In the genomic region with DNA sequence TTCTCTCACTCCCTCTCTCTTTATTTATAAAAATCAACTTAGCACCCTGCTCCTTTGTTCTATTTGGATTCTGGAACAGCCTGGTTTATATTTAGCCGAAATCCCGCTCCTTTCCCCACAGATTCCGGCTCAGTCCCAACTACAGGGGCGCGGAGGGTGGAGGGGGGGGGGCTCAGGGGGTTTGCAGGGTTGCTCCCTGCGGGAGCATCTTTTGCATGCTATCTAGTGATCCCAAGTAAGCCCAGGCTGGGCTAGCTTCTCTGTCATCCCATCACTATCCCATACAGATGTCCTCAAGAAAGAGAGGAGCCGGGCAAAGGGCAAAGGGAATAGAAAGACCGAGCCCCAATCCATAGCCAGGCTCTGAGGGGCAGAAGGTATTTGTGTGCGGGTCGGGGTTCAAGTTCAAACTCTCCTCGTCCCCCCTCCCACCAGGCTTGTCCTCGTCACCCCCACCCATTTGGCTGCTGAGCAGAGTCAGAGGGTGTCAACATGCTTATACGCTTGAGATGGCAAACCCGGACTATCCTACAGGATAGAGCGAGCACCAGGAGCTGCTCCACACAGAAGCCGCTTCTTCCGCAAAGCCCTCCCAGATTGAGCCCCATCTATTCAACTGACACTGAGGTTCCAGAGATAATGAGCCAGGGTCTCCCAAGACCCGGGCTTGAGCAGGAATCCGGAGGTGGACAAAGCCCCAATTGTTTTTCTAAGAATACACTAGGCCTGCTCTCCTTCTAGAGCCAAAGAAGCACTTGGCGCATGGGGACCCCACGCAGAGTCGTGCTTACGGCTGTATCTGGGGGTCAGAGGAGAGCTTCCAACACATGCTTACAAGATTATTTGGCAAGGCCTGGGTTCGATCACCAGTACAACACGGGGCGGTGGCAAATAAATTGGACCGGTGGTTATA, we compare ENCODE assay signal across 9 mouse cellular contexts. TPM values are rescaled to one million over a fixed set of nuclear protein-coding genes. Genes with fewer than 3 reads are reported as not detected.
DNase-seq lines count a peak whose midpoint lies in the region; ATAC-seq and TF ChIP-seq lines count a peak whose summit lies in the region.
"Had no signal": no experiment of that assay in that cellular context is flagged by ENCODE, and none has a peak within 500 bp of the region (broad histone marks: within the 10 kb centered on the region; RNA-seq: fewer than 3 reads in every experiment).

No protein-coding gene starts in this region.

- peak overlapping the region; percentile 61 for H3K4me3 ChIP-seq in layer of hippocampus, adult 2 months
- H3K4me3 ChIP-seq in forebrain, embryonic 11.5 days (ENCODE audit: low read depth, low read length): peak overlapping the region; percentile 35
- peak overlapping the region; percentile 39 for H3K4me3 ChIP-seq in intestine, embryonic 14.5 days (ENCODE audit: low read depth, low read length)
- H3K4me3 ChIP-seq in neural tube, embryonic 12.5 days: peak overlapping the region; percentile 36

- H3K27ac ChIP-seq in layer of hippocampus, adult 2 months: peak overlapping the region; percentile 94
- no peak overlapping the region for H3K27ac ChIP-seq in forebrain, embryonic 11.5 days (ENCODE audit: low read depth, low read length)
- H3K27ac ChIP-seq in intestine, embryonic 14.5 days (ENCODE audit: low read depth): no peak overlapping the region
- H3K27ac ChIP-seq in neural tube, embryonic 12.5 days: no peak overlapping the region

- DNase-seq in layer of hippocampus, adult 2 months (ENCODE audit: low spot score in 2 of 2): no peak
- DNase-seq in layer of hippocampus, adult 8-10 months (ENCODE audit: low spot score in 2 of 2): no peak
- peak; percentile 58 for DNase-seq in forebrain, embryonic 11.5 days (ENCODE audit: low spot score)
- no peak for DNase-seq in intestine, embryonic 14.5 days (ENCODE audit: low spot score)
- DNase-seq in gastrocnemius, postnatal 14 days: no peak
- no peak for DNase-seq in right cerebral cortex, postnatal 36 days (ENCODE audit: low spot score in 2 of 2)
- DNase-seq in right cerebral cortex, adult 18-20 months: no peak

- intact Hi-C loops in gastrocnemius, postnatal 14 days (cut with DNase I; ENCODE audit: low total_unique reads): no loop called here

- H3K36me3 ChIP-seq in forebrain, embryonic 11.5 days (ENCODE audit: control insufficient read depth, insufficient read depth, low read length): no peaks in the 10 kb centered on the region
- no peaks in the 10 kb centered on the region for H3K36me3 ChIP-seq in intestine, embryonic 14.5 days (ENCODE audit: control insufficient read depth, insufficient read depth, low read length)
- H3K36me3 ChIP-seq in neural tube, embryonic 12.5 days: no peaks in the 10 kb centered on the region

- peak overlapping the region; percentile 75 for H3K4me2 ChIP-seq in forebrain, embryonic 11.5 days (ENCODE audit: low read depth, low read length, severe bottlenecking)
- H3K4me2 ChIP-seq in intestine, embryonic 14.5 days (ENCODE audit: low read length): peak overlapping the region; percentile 63
- peak overlapping the region; percentile 66 for H3K4me2 ChIP-seq in neural tube, embryonic 12.5 days (replicated peaks)

- no peak for TF ChIP-seq CTCF in layer of hippocampus, adult 2 months (conservative IDR thresholded peaks at IDR 0.05)

- no peaks in the 10 kb centered on the region for H3K27me3 ChIP-seq in forebrain, embryonic 11.5 days (ENCODE audit: control insufficient read depth, insufficient read depth, low read length)
- H3K27me3 ChIP-seq in intestine, embryonic 14.5 days (replicated peaks; ENCODE audit: control insufficient read depth, insufficient read depth, low read length): peaks cover 6% of the 10 kb centered on the region
- 0 out of 2 replicates have a peak, but pooled peaks cover 3% of the 10 kb centered on the region for H3K27me3 ChIP-seq in neural tube, embryonic 12.5 days (replicated peaks)

- H3K9me3 ChIP-seq in forebrain, embryonic 11.5 days (ENCODE audit: control insufficient read depth, low read length): no peaks in the 10 kb centered on the region
- no peaks in the 10 kb centered on the region for H3K9me3 ChIP-seq in intestine, embryonic 14.5 days (ENCODE audit: control insufficient read depth, low read length)
- H3K9me3 ChIP-seq in neural tube, embryonic 12.5 days: no peaks in the 10 kb centered on the region

- WGBS in forebrain, embryonic 11.5 days: 9% methylated on average over 27 of the region's 27 CpGs
- WGBS in intestine, embryonic 14.5 days: 26% methylated on average over 27 of the region's 27 CpGs
- WGBS in neural tube, embryonic 12.5 days: 15% methylated on average over 27 of the region's 27 CpGs

- ATAC-seq in forebrain, embryonic 11.5 days (replicated peaks; ENCODE audit: low FRiP score): peak; percentile 39; the same call in 1 of the 2 replicates
- no peak for ATAC-seq in intestine, embryonic 14.5 days (replicated peaks; ENCODE audit: low FRiP score, low TSS enrichment, low read depth)
- ATAC-seq in neural tube, embryonic 12.5 days (ENCODE audit: low FRiP score, low read depth): no peak

- H3K9ac ChIP-seq in forebrain, embryonic 11.5 days (ENCODE audit: low read length): peak overlapping the region; percentile 72
- peak overlapping the region; percentile 43 for H3K9ac ChIP-seq in intestine, embryonic 14.5 days (ENCODE audit: low read length)
- peak overlapping the region; percentile 60 for H3K9ac ChIP-seq in neural tube, embryonic 12.5 days

- H3K4me1 ChIP-seq in forebrain, embryonic 11.5 days (replicated peaks; ENCODE audit: control insufficient read depth, insufficient read depth, low read length): no peaks in the 10 kb centered on the region
- no peaks in the 10 kb centered on the region for H3K4me1 ChIP-seq in intestine, embryonic 14.5 days (replicated peaks; ENCODE audit: control insufficient read depth, insufficient read depth, low read length)
- H3K4me1 ChIP-seq in neural tube, embryonic 12.5 days: peaks cover 7% of the 10 kb centered on the region; the same call in 1 of the 2 replicates

RNA-seq across cellular contexts. Expression of a gene that starts 20.1 kb away (rescaled TPM):
- 100 to 1,000 TPM; 103 to 104 TPM for total RNA-seq in layer of hippocampus, adult 2 months (2021)
- 100 to 1,000 TPM in 2 of 4 experiments, 10 to 100 TPM in 2; 89.0 to 104 (median 99.1) TPM for total RNA-seq in layer of hippocampus, adult 8-10 months (2022)
- 98.4 and 105 TPM in 2 replicates for polyA plus RNA-seq in forebrain, embryonic 11.5 days (2014; fragmentation: Nextera tagmentation; extraction: Ambion mirVana)
- 134 and 140 TPM in 2 replicates for polyA plus RNA-seq in intestine, embryonic 14.5 days (2014; fragmentation: Nextera tagmentation; extraction: Ambion mirVana)
- polyA plus RNA-seq in neural tube, embryonic 12.5 days (2016; fragmentation: Nextera tagmentation; extraction: Ambion mirVana): 110 and 113 TPM in 2 replicates
- total RNA-seq in gastrocnemius, postnatal 14 days (2021): 10 to 100 TPM; 24.0 to 25.4 TPM

RNA-seq across cellular contexts. Expression of a gene that starts 21.3 kb away (rescaled TPM):
- 100 to 1,000 TPM; 124 to 129 TPM for total RNA-seq in layer of hippocampus, adult 2 months (2021)
- 100 to 1,000 TPM; 109 to 118 (median 114) TPM for total RNA-seq in layer of hippocampus, adult 8-10 months (2022)
- polyA plus RNA-seq in forebrain, embryonic 11.5 days (2014; fragmentation: Nextera tagmentation; extraction: Ambion mirVana): 1.2 and 1.5 TPM in 2 replicates
- polyA plus RNA-seq in intestine, embryonic 14.5 days (2014; fragmentation: Nextera tagmentation; extraction: Ambion mirVana): 1.2 and 1.3 TPM in 2 replicates
- polyA plus RNA-seq in neural tube, embryonic 12.5 days (2016; fragmentation: Nextera tagmentation; extraction: Ambion mirVana): 24.0 and 24.6 TPM in 2 replicates
- 1 to 10 TPM; 1.2 to 1.3 TPM for total RNA-seq in gastrocnemius, postnatal 14 days (2021)
- total RNA-seq: neutrophil, adult 5-6 weeks had no signal

RNA-seq across cellular contexts. Expression of a gene that starts 57.2 kb away (rescaled TPM):
- 100 to 1,000 TPM; 238 to 248 TPM for total RNA-seq in layer of hippocampus, adult 2 months (2021)
- total RNA-seq in layer of hippocampus, adult 8-10 months (2022): 100 to 1,000 TPM; 226 to 251 (median 245) TPM
- polyA plus RNA-seq in forebrain, embryonic 11.5 days (2014; fragmentation: Nextera tagmentation; extraction: Ambion mirVana): 109 and 110 TPM in 2 replicates
- polyA plus RNA-seq in intestine, embryonic 14.5 days (2014; fragmentation: Nextera tagmentation; extraction: Ambion mirVana): 67.5 and 69.6 TPM in 2 replicates
- 230 TPM in 2 replicates for polyA plus RNA-seq in neural tube, embryonic 12.5 days (2016; fragmentation: Nextera tagmentation; extraction: Ambion mirVana)
- 100 to 1,000 TPM; 238 to 257 TPM for total RNA-seq in gastrocnemius, postnatal 14 days (2021)

RNA-seq across cellular contexts. Expression of a gene that starts 57.5 kb away (rescaled TPM):
- total RNA-seq in layer of hippocampus, adult 2 months (2021): 10 to 100 TPM; 75.7 to 84.7 TPM
- total RNA-seq in layer of hippocampus, adult 8-10 months (2022): 100 to 1,000 TPM in 1 of 4 experiments, 10 to 100 TPM in 3; 80.4 to 100 (median 89.0) TPM
- 56.3 and 56.4 TPM in 2 replicates for polyA plus RNA-seq in forebrain, embryonic 11.5 days (2014; fragmentation: Nextera tagmentation; extraction: Ambion mirVana)
- polyA plus RNA-seq in intestine, embryonic 14.5 days (2014; fragmentation: Nextera tagmentation; extraction: Ambion mirVana): 70.5 and 71.6 TPM in 2 replicates
- 57.7 and 64.4 TPM in 2 replicates for polyA plus RNA-seq in neural tube, embryonic 12.5 days (2016; fragmentation: Nextera tagmentation; extraction: Ambion mirVana)
- total RNA-seq in gastrocnemius, postnatal 14 days (2021): 100 to 1,000 TPM; 216 to 235 TPM

Comparison
In these comparisons a context has a peak if more than half of its experiments do, and no peak if none do; other contexts are left out.
1. RNA of a gene that starts 21.3 kb away (total RNA-seq): 124 to 129 TPM in layer of hippocampus, adult 2 months and 109 to 118 TPM in layer of hippocampus, adult 8-10 months; 1.2 to 1.3 TPM in gastrocnemius, postnatal 14 days; every median in the first group is over 10 times any median in the second.
2. Peak in every context shown above with its lines, with median percentiles within 50 percentile points of each other: H3K4me3 ChIP-seq, H3K4me2 ChIP-seq and H3K9ac ChIP-seq.